Mouse (Mus musculus) thymus, adult 2 months (tissue): Measurements from ENCODE around the gene Ttc36. TPM values are rescaled to one million over a fixed set of nuclear protein-coding genes. Genes with fewer than 3 reads are reported as not detected.

Experiments
- DNase-seq: peaks from one replicate; pipeline ENCODE4 v3.0.0; 2021
- H3K27ac ChIP-seq: fragments of 200-500 bp; 2 replicates; pipeline ENCODE4 v1.5.1; 2012; ENCODE audit warnings: low read length, control low read depth; ENCODE audit not compliant: control insufficient read depth, insufficient read depth
- H3K27me3 ChIP-seq: fragments of 200-500 bp; 2 replicates; pipeline ENCODE4 v1.6.1; 2012; ENCODE audit warnings: mild to moderate bottlenecking, low read length, moderate library complexity, mixed read lengths; ENCODE audit not compliant: control insufficient read depth, insufficient read depth
- H3K36me3 ChIP-seq: fragments of 200-500 bp; 2 replicates; pipeline ENCODE4 v1.6.1; 2012; ENCODE audit warnings: mild to moderate bottlenecking, low read length, moderate library complexity; ENCODE audit not compliant: control insufficient read depth, insufficient read depth
- H3K4me1 ChIP-seq: fragments of 200-500 bp; replicated peaks from 2 replicates; pipeline ENCODE4 v1.6.1; 2012; ENCODE audit warnings: low read length; ENCODE audit not compliant: control insufficient read depth, insufficient read depth
- H3K4me3 ChIP-seq: fragments of 200-500 bp; 2 replicates; pipeline ENCODE4 v1.5.1; 2012; ENCODE audit warnings: mild to moderate bottlenecking, low read length, control low read depth, moderate library complexity; ENCODE audit not compliant: control insufficient read depth, insufficient read depth
- CTCF ChIP-seq: fragments of 200-500 bp; IDR thresholded peaks from 2 replicates; pipeline ENCODE4 v1.5.1; 2012; ENCODE audit warnings: mild to moderate bottlenecking, control low read depth, low read length, moderate library complexity, borderline replicate concordance; ENCODE audit not compliant: control insufficient read depth, poor library complexity, insufficient read depth; ENCODE audit errors: extremely low read depth
- POLR2A ChIP-seq: fragments of 200-500 bp; IDR thresholded peaks from 2 replicates; pipeline ENCODE4 v1.6.1; 2012; ENCODE audit warnings: mild to moderate bottlenecking, low read length, control low read depth, moderate library complexity; ENCODE audit not compliant: control insufficient read depth, poor library complexity, insufficient read depth; ENCODE audit errors: extremely low read depth
- WGBS: fragments of 180-500 bp; shearing (Covaris S2); methylation state at CpG from one replicate; pipeline ENCODE4 v1.1.7; 2018; 5-methylcytosine and 5-hydroxymethylcytosine counted together
- polyA plus RNA-seq: library from polyadenylated mRNA; depleted of rRNA; stranded (reverse); fragments of >200 nt; gene quantifications from 2 replicates; pipeline ENCODE4 v1.2.3, GENCODE M21; 2012; rRNA removed

Gene Ttc36
- polyA plus RNA-seq: 4.3 and 5.3 TPM in 2 replicates

DNA sequence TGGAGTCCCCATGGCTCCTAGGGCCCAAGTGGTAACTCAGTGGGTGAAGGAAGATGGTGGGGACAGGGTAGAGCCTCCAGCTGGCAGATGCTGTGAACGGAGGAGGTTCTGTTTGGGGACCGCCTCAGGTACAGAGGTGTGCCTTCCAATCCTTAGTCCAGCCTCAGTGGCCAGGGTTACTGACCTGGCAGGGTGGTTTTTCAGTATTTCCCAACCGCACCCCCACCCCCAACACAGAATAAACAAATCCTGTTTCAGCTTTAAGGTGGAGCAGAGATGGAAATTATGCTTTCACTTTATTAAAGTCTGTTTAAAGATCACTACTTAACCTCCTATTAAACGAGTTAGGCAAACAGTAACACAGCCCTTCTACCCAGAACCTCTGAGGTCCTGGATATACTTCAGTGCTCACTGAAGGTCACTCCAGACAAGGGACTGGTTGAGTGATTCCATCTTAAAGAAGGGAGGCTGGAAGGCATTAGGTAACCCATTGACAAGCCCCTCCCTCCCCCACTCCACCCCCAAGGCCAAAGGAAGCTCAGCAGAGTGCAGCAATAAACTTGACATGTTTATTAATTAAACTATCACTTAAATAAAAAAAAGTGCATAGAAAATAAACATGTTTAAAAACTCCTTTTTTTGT is at the start of gene Ttc36:
TSS of gene Ttc36 (minus strand) at position 265 of the 643 bp plus-strand sequence.
- H3K4me1 ChIP-seq: peaks cover 8% of the 10 kb centered on the region
- no peak for DNase-seq
- H3K27ac ChIP-seq: no peak within 1 kb of the TSS
- TF ChIP-seq POLR2A (no peak), CTCF (no peak)
- no peaks in the 10 kb centered on the region; the same call in 1 of the 2 replicates for H3K27me3 ChIP-seq
- H3K4me3 ChIP-seq: no peak within 1 kb of the TSS
- H3K36me3 ChIP-seq: peaks cover 30% of the 10 kb centered on the region
- WGBS: 86% methylated on average over 4 of the region's 4 CpGs

DNA sequence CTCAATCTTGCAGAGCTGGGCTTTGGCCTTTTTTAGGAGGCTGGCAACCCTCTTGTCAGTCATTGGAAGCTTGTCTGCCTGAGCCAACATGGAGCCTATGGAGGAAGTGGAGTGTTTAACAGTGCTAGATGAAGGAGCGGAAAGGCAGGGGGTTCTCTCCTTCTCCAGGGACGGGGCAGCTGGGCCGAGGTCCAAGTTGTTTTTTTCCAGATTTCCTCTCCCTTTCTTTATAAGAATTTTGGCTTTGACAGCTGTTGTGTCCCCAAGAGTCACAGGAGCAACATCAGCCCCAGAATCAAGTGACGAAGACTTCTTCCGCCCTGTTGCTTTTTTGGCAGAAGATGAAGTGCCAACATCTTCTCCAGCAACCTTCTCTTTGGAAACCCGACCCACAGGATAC is 44.6 kb upstream of the Ttc36 start:
- peaks cover 81% of the 10 kb centered on the region for H3K36me3 ChIP-seq
- no peak for DNase-seq
- H3K27me3 ChIP-seq: no peaks in the 10 kb centered on the region
- H3K27ac ChIP-seq: no peak overlapping the region
- TF ChIP-seq CTCF (no peak), POLR2A (no peak)
- 94% methylated on average over 6 of the region's 6 CpGs for WGBS
- no peaks in the 10 kb centered on the region for H3K4me1 ChIP-seq
- H3K4me3 ChIP-seq: no peak overlapping the region

DNA sequence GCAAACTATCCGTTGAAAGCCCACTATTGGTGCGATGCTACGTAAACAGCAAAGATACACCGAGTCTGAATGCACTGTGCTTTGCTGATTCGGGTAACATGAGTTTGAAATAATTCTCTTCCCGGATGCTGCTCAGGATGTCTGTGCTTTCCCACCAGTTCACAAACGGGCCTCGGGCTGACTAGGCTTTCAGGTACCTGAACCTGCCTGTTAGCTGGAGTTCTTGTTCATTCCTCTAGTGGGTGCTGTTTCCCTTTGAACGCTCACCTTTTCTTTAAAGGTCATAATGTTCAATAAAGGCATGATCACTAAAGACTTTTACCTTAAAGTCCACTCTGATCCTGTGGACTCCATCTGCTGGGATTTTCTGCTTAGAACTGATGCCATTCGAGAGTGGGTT is 38.4 kb upstream of the Ttc36 start:
- Histone ChIP-seq H3K4me3 (no peak overlapping the region), H3K4me1 (no peaks in the 10 kb centered on the region), H3K27ac (no peak overlapping the region), H3K36me3 (peaks cover 77% of the 10 kb centered on the region), H3K27me3 (no peaks in the 10 kb centered on the region)
- WGBS: 82% methylated on average over 10 of the region's 10 CpGs
- peak; percentile 42 for DNase-seq
- TF ChIP-seq CTCF (no peak), POLR2A (no peak)

DNA sequence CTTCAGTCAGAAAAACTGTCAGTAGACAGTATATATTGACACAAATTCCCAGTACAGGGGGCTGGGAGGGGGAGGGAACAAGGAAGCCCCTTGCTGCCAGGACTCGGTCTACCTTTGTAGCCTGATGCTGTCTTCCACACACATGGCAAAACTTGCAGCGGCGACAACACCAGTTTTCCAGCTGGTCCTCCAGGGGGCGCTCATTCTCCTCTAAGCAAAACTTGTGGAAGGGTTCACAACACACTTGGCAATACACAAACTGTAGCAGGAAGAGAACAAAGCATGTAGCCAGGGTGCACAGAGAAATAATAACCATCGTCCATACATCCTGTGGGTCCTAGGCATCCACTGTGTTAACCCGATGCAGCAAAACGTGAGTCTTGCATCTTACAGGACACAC is 33.6 kb upstream of the Ttc36 start:
- Histone ChIP-seq H3K36me3 (peaks cover 67% of the 10 kb centered on the region), H3K27me3 (no peaks in the 10 kb centered on the region), H3K4me3 (no peak overlapping the region), H3K27ac (no peak overlapping the region), H3K4me1 (no peaks in the 10 kb centered on the region)
- peak; percentile 66; the same call in 1 of the 2 replicates for TF ChIP-seq CTCF
- no peak for TF ChIP-seq POLR2A
- DNase-seq: peak; percentile 76
- WGBS: 64% methylated on average over 7 of the region's 7 CpGs

DNA sequence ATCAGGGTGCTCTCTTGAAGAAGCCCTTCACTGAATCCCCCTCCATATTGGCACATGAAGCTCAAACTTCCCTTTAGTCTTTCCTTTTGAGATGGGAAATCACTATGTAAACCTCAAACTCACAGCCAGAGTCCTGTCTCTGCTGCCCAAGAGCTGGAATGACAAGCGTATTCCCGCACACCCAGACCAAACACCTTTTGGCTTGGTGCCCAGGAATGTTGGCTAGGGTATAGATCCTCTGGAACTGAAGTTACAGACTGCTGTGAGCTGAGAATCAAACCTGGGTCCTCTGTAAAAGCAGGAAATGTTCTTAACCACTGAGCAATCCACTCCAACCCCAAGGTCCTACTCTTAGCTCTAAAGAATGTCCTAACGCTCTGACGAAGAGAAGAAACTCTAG is 29.5 kb upstream of the Ttc36 start:
- 95% methylated on average over 4 of the region's 4 CpGs for WGBS
- Histone ChIP-seq H3K36me3 (peaks cover 83% of the 10 kb centered on the region), H3K4me1 (no peaks in the 10 kb centered on the region), H3K27me3 (no peaks in the 10 kb centered on the region), H3K27ac (no peak overlapping the region), H3K4me3 (no peak overlapping the region)
- DNase-seq: no peak
- TF ChIP-seq CTCF (no peak), POLR2A (no peak)

DNA sequence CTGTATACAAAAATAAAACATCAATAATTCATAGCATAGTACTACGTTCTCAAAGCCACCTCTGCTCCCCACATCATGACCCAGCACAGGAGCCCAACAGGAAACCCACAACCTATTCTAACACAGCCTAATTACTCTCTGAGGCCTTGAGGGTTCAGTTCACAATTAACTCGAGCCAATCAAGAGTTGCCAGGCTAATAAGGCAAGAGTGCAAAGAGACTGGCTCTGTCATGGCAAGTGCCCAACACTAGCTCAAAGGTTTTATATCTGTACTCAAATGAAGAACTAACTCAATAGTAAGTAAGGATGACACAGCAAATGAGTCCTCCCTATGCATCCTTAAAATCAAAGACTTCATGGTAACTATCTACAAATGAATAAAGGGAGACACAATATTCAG is 27.6 kb upstream of the Ttc36 start:
- H3K27me3 ChIP-seq: no peaks in the 10 kb centered on the region
- no peak overlapping the region for H3K27ac ChIP-seq
- TF ChIP-seq CTCF: no peak
- TF ChIP-seq POLR2A: no peak
- peaks cover 88% of the 10 kb centered on the region for H3K36me3 ChIP-seq
- no peak overlapping the region for H3K4me3 ChIP-seq
- 63% methylated on average over 2 of the region's 2 CpGs for WGBS
- no peak for DNase-seq
- H3K4me1 ChIP-seq: no peaks in the 10 kb centered on the region

DNA sequence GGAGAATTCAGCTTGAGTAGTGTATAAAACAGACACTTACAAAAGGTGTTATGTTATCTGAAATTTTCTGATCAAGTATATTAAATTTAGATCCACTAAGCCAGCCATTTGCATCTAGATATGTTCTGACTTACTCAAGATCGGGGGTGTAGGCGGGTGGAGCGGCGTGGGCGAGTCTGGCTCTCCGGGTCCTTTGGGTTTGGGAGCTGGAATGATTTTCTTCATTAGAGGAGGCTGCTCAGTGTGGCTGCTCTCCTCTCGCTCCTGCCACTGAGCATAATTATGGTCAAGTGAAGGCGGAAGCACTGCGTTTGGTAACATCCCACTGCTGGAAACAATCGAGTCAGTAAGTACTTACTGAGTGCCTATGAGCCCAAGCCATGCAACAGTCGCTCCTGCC is 26.1 kb upstream of the Ttc36 start:
- no peaks in the 10 kb centered on the region for H3K27me3 ChIP-seq
- DNase-seq: no peak
- H3K4me1 ChIP-seq: no peaks in the 10 kb centered on the region
- 95% methylated on average over 11 of the region's 11 CpGs for WGBS
- H3K36me3 ChIP-seq: peaks cover 93% of the 10 kb centered on the region
- H3K4me3 ChIP-seq: no peak overlapping the region
- TF ChIP-seq CTCF (no peak), POLR2A (no peak)
- no peak overlapping the region for H3K27ac ChIP-seq
